Mouse (Mus musculus) embryonic fibroblast, embryonic 13.5 days (primary cell): Measurements from ENCODE around the gene Rab29.

ENCODE experiments used
- CTCF ChIP-seq: IDR thresholded peaks from 2 replicates; pipeline ENCODE4 v1.5.1; 2011; ENCODE audit warnings: mild to moderate bottlenecking, control low read depth, low read length, moderate library complexity, borderline replicate concordance; ENCODE audit not compliant: insufficient read depth
- POLR2A ChIP-seq: IDR thresholded peaks from 2 replicates; pipeline ENCODE4 v1.6.1; 2011; ENCODE audit warnings: low read depth, mild to moderate bottlenecking, control low read depth, low read length, moderate library complexity

DNA sequence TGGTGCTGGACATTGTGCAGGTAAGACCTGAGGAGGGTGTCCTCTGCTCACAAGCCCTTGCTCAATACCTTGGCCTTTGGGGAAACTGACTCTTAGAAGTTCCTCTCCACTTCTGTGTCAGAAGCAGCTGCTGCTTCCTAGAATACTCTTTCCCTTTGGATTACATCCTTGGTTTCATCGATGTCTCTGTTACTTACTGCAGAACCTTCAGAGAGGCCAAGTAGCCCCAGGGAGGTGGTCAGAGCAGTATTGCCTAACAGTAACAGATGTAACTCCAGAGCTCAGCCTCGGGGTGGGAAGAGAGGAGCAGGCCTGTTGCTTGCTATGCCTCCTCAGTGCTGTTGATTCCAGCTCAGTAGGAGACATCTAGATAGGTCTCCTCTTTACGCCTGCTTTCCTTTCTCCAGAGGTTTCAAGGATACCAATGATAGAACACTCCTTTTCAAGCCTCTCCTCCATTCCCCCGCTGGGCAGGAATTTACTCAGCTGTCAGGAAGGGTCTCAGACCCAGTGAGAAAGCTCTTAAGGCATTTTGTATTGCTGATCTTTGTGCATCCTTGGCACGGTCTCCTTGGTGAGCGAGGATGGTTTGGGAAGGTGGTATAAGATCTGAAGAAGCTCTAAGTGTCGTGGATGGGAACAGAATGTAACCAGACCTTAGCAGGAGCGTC lies 35.9 kb upstream of the Rab29 start:
- TF ChIP-seq CTCF (no peak), POLR2A (no peak)
